Mouse (Mus musculus): ENCODE measurements around the gene Pde4dip. TPM values are rescaled to one million over a fixed set of nuclear protein-coding genes. Genes with fewer than 3 reads are reported as not detected.

Pde4dip gene
- polyA plus RNA-seq, 1 experiment from 2014 or later: 44.7 TPM

DNA sequence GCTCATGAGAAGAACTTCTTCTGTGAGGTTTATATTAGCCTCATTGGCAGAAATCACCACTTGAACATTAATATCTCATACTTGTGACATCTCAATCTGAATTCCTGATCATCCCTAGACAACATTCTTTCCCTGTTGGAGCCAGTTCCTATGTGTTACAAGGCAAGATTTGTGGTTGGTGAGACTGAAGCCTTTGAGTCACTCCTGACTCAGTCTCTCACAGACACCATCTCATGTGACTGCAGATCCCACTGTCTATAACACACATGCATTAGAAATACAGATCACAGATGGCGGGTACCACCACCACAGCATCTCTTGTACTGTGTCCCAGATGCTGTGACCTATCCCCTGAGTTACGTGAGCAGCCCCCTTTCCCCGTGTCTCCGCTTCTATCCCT is 60.2 kb downstream of the Pde4dip start:
- in situ Hi-C loops (cut with MboI; ENCODE audit: low pct_unique_long_range_greater_than_20kb): no loop called here
- ChIA-PET CTCF (no interaction called here), POLR2A (no interaction called here)
- no peak for TF ChIP-seq CTCF (IDR thresholded peaks at IDR 0.05)
- no peaks in the 10 kb centered on the region for H3K27me3 ChIP-seq
- ATAC-seq (peak; percentile 62), DNase-seq (ENCODE audit: low read depth, low spot score) (no peak)

DNA sequence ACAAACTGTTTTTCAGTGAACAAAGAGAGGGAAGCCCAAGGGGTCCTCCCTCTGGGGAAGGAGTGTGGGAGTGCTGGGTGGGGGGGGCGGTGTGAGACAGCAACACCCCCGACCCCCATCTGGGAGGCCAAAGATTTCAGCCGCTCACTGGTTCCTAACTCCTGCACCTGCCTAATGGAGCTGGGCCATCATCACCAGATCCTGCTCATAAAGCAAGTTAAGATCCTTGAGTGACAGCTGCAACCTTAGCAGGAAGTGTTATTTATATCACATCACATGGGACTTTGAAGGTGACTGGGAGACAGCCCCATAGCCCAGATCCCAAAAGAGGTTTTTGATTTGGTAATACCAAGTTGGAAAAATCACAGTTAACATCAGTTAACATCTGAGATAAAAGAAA is 63.3 kb downstream of the Pde4dip start:
- in situ Hi-C loops (cut with MboI; ENCODE audit: low pct_unique_long_range_greater_than_20kb): no loop called here
- ATAC-seq (no peak), DNase-seq (ENCODE audit: low read depth, low spot score) (no peak)
- POLR2A ChIA-PET: no interaction called here
- H3K27me3 ChIP-seq: no peaks in the 10 kb centered on the region
- CTCF ChIA-PET: no interaction called here
- no peak for TF ChIP-seq CTCF (IDR thresholded peaks at IDR 0.05)

DNA sequence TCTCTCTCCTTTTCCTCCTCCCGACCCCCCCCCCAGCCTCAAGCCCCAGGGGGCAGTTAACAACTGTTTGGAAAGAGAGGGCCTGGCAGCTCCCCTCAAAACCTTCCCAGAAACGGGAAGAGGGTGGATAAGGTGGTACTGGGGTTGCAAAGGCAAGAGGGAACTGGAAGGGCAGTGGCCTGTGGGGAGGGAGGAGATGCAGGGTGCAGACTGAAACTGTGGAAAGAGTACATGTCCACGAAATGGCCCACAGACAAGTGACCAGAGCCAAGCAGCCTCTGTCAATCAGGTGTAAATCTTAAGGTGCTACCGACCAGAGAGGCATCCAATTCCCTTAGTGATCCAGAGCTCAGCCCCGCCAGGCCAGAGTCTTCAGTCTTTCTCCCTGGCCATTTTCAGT is 63.8 kb downstream of the Pde4dip start:
- POLR2A ChIA-PET: no interaction called here
- CTCF ChIA-PET: no interaction called here
- in situ Hi-C loops (cut with MboI; ENCODE audit: low pct_unique_long_range_greater_than_20kb): no loop called here
- DNase-seq (ENCODE audit: low read depth, low spot score): no peak
- no peak for TF ChIP-seq CTCF (IDR thresholded peaks at IDR 0.05)
- no peak for ATAC-seq
- H3K27me3 ChIP-seq: no peaks in the 10 kb centered on the region

DNA sequence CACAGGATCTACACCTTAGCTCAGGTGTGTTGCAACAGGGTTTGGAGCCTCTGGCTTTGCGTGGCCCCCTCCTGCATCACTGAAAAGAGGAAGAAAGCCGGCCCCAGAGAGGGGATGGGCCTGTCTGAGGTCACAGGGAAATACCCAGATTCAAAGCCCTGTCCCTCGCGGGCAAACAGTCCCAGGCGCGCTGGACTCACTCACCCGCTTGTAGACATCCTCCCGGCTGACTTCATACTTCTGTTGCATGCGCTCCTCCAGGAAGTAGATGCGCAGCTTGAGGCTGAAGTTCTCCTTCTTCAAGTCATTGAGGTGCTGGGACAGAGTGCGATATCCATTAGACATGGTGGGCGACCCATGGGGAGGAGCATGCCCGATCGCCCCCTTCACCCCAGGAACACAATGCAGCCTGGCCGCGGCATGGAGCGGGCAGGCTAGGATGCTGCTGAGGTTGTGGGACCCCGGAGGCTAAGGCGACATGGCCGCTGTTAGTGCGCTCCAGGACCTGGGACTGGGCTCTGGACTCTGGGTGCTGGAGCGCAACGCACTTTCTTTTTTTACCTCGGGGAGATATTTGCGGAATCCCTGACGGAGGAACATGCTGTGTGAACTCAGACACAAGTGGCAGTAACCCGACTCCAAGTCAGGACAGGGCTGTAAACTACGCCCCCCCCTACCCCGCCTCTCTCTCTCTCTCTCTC is 64.3 kb downstream of the Pde4dip start:
- no peak for TF ChIP-seq CTCF (IDR thresholded peaks at IDR 0.05)
- CTCF ChIA-PET: interaction anchor here (0.9 to 1.3 kb wide), 2 partner anchors 15 to 54 kb away, joined by 3 read pairs; no protein-coding TSS in a partner anchor
- in situ Hi-C loops (cut with MboI; ENCODE audit: low pct_unique_long_range_greater_than_20kb): no loop called here
- POLR2A ChIA-PET: interaction anchor here (0.6 kb wide), 1 partner anchor 92 kb away, joined by 3 read pairs; no protein-coding TSS in a partner anchor
- H3K27me3 ChIP-seq: no peaks in the 10 kb centered on the region
- ATAC-seq (no peak), DNase-seq (ENCODE audit: low read depth, low spot score) (no peak)

DNA sequence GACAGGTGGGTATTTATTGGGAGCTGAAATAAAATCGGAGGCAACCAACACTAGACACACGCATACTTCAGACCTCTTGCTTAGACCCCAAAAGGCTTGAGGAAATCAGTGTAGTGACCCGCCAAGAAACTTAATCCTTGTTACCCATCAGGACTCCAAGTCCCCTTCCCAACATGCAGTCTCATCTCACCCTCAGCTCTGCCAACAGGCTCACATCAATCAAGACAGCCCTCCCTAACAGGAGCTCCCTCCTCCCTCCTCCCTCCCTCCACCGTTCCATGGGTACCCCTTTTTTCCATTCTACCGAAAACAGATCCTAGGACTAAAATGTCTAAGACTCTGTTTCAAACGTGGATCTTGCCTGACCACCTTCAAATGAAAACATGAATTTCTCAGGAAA is 65.1 kb downstream of the Pde4dip start:
- in situ Hi-C loops (cut with MboI; ENCODE audit: low pct_unique_long_range_greater_than_20kb): no loop called here
- ChIA-PET CTCF (interaction anchor here (0.9 to 1.3 kb wide), 2 partner anchors 15 to 54 kb away, joined by 3 read pairs; no protein-coding TSS in a partner anchor), POLR2A (interaction anchor here (0.6 kb wide), 1 partner anchor 93 kb away, joined by 3 read pairs; no protein-coding TSS in a partner anchor)
- DNase-seq (ENCODE audit: low read depth, low spot score) (no peak), ATAC-seq (no peak)
- no peak for TF ChIP-seq CTCF (IDR thresholded peaks at IDR 0.05)
- no peaks in the 10 kb centered on the region for H3K27me3 ChIP-seq

DNA sequence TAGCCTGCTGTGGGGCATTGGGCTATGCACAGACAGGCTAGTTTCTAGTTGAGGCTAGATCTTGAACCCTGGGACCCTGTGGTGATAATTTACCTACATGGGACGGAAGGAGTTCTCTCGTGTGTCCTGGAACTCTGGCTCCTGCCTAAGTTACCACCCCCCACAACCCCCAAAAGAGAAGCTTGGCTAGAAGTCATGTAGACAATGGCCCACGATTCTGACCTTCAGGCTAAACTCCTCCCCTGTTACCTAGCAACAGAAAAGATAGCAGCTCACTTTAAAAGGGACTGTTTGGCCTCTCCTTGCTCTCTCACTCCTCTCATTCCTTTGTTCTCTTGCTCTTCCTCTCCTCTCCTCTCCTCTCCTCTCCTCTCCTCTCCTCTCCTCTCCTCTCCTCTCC is 69.5 kb downstream of the Pde4dip start:
- POLR2A ChIA-PET: interaction anchor here (0.9 kb wide), 1 partner anchor 9 kb away, joined by 3 read pairs; no protein-coding TSS in a partner anchor
- H3K27me3 ChIP-seq: no peaks in the 10 kb centered on the region
- TF ChIP-seq CTCF (IDR thresholded peaks at IDR 0.05): no peak
- ATAC-seq: no peak
- DNase-seq (ENCODE audit: low read depth, low spot score): no peak
- CTCF ChIA-PET: interaction anchor here (1.7 to 3.5 kb wide), 3 partner anchors 10 to 21 kb away, joined by 4 to 9 read pairs (median 5); no protein-coding TSS in a partner anchor
- in situ Hi-C loops (cut with MboI; ENCODE audit: low pct_unique_long_range_greater_than_20kb): no loop called here

DNA sequence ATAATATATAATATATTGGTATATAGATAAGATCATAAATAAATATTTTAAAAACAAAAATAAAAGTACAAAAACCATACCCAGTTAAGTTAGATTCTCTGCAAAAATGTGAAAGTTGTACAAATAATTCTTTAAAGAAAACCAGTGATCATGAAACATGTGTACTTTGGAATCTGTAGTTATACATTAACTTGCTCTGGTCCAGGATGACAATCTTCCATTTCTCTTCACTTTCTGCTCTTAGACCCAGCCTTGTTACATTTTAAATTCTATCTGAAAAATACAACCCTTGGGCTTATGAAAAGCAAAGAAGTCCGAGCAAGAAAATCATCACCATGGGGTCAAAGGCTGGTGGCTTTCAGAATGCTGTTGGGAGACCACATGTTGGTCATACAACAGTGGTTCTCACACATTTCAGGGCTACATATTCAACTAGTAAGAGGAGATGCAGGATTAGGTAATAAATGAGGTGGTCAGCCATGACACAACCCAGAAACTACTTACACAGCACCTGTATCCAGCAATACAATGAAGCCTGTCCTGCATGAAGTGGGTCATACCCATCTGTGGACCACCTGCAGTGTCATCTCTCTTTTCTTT is 70.0 kb downstream of the Pde4dip start:
- DNase-seq (ENCODE audit: low read depth, low spot score): no peak
- ATAC-seq: no peak
- CTCF ChIA-PET: interaction anchor here (1.7 to 3.5 kb wide), 3 partner anchors 9 to 20 kb away, joined by 4 to 9 read pairs (median 5); no protein-coding TSS in a partner anchor
- in situ Hi-C loops (cut with MboI; ENCODE audit: low pct_unique_long_range_greater_than_20kb): no loop called here
- H3K27me3 ChIP-seq: no peaks in the 10 kb centered on the region
- no peak for TF ChIP-seq CTCF (IDR thresholded peaks at IDR 0.05)
- POLR2A ChIA-PET: interaction anchor here (0.6 to 0.9 kb wide), 2 partner anchors 8 to 96 kb away, joined by 3 read pairs; no protein-coding TSS in a partner anchor

DNA sequence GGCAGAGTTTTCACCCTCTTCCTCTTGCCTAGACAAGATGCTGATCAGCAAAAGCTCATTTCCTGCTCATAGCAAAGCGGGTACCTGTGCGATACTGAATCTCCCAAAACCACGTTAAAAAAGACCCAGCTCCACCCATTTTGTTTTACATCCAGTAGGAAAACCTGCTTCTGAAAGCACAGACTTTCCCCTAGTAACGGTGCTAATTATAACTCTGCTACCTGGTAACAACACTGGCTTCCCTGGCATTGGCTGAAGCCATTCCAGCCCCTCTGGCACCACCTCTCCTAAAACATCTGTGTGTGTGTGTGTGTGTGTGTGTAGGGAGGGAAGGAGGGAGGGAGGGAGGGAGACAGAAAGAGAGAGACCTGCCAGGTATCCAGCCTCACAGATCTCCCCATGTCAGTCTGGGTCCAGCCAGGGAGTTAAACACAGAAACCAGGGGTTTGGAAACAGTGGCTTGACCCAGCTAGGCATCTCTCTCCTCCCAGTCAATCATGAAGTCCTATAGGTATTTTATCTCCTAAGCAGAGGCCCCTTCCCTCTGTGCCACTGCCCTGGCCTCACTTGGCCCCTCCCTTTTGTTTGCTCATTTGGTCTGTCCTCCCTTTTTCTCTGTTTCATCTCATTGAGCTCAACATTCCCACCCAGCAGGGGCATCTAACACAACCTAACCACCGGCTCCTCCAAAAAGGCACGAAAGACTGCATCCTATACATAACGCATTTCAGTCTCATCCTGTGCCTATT is 76.7 kb downstream of the Pde4dip start:
- DNase-seq (ENCODE audit: low read depth, low spot score) (no peak), ATAC-seq (no peak)
- TF ChIP-seq CTCF (IDR thresholded peaks at IDR 0.05): no peak

DNA sequence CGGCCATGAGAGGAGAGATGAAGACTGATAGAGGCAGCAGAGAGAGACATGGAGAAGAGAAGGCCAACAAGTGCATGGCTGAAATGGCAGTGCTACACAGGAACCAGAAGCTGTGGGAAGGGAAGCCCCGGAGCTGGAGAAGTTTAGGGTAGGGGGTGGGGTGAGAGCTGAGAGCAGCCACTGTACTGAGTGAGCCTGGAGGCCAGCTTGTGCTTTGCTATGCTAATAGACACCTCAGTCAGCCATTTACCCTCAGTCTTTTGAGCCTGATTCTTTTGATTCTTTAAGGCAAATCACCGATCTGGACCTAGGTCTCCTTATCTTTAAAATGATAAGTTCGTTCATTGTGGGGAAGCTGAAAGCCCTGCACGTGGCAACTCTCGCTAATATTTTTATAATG is 77.3 kb downstream of the Pde4dip start:
- ChIA-PET CTCF (interaction anchor here (0.9 to 2.3 kb wide), 5 partner anchors 9 to 31 kb away, joined by 3 to 10 read pairs (median 4); no protein-coding TSS in a partner anchor), POLR2A (interaction anchor here (0.7 kb wide), 1 partner anchor 952 kb away, joined by 4 read pairs; no protein-coding TSS in a partner anchor)
- no peaks in the 10 kb centered on the region for H3K27me3 ChIP-seq
- TF ChIP-seq CTCF (IDR thresholded peaks at IDR 0.05): no peak
- in situ Hi-C loops (cut with MboI; ENCODE audit: low pct_unique_long_range_greater_than_20kb): no loop called here
- DNase-seq (ENCODE audit: low read depth, low spot score) (no peak), ATAC-seq (no peak)

More for the DNA sequence above, 76.7 kb downstream of the Pde4dip start:
- ChIA-PET CTCF (interaction anchor here (0.9 to 2.3 kb wide), 6 partner anchors 9 to 43 kb away, joined by 3 to 10 read pairs (median 4); no protein-coding TSS in a partner anchor), POLR2A (interaction anchor here (0.7 kb wide), 1 partner anchor 952 kb away, joined by 4 read pairs; no protein-coding TSS in a partner anchor)
- H3K27me3 ChIP-seq: no peaks in the 10 kb centered on the region
- in situ Hi-C loops (cut with MboI; ENCODE audit: low pct_unique_long_range_greater_than_20kb): no loop called here

DNA sequence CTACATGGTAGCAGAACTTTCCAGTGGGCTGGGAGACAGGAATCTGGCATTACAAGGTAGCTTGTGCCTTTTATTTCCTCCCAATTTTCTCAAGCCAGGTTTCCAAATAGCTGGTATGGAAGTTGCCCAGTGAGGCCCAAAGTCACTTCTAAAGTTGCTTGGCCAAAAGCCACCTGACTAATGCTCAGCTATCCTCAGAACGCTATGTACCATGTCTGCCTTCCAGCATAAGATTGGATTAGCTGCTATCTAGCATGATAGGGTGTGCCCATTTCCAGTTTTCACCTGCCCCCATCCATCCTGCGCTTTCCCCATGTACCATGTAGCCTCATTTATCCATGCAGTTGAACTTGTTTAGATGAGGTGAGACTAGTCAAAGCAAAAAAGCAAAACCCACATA is 78.2 kb downstream of the Pde4dip start:
- ChIA-PET CTCF (interaction anchor here (0.7 to 1.6 kb wide), 4 partner anchors 14 to 53 kb away, joined by 3 to 4 read pairs (median 4); no protein-coding TSS in a partner anchor), POLR2A (interaction anchor here (0.7 kb wide), 1 partner anchor 9 kb away, joined by 3 read pairs; no protein-coding TSS in a partner anchor)
- TF ChIP-seq CTCF (IDR thresholded peaks at IDR 0.05): no peak
- DNase-seq (ENCODE audit: low read depth, low spot score) (no peak), ATAC-seq (no peak)
- no peaks in the 10 kb centered on the region for H3K27me3 ChIP-seq
- in situ Hi-C loops (cut with MboI; ENCODE audit: low pct_unique_long_range_greater_than_20kb): no loop called here

All from Patski (cell line).